Mouse (Mus musculus) heart, embryonic 14.5 days (tissue): ENCODE data around the gene 9130019O22Rik. TPM values are rescaled to one million over a fixed set of nuclear protein-coding genes. Genes with fewer than 3 reads are reported as not detected.

Experiments
- ATAC-seq: fragments of 200-750 bp; cut with Nextera tagmentation; 2 replicates; pipeline ENCODE4 v1.8.0; 2017; ENCODE audit warnings: low read depth, moderate TSS enrichment; ENCODE audit not compliant: insufficient number of reproducible peaks, insufficient read depth, low FRiP score
- H3K27ac ChIP-seq, 2 experiments: fragments of 200-500 bp in 1 of 2; fragments of 300-500 bp in 1 of 2; sonication (generic) in 1 of 2; replicated peaks in 1 of 2; 2 replicates each; pipeline ENCODE4 v1.5.1; 2012 to 2014; ENCODE audit warnings: low read depth in 2 of 2, low read length in 2 of 2, control low read depth in 1 of 2, mild to moderate bottlenecking in 1 of 2, mixed read lengths in 1 of 2; ENCODE audit not compliant: control insufficient read depth in 1 of 2, insufficient read depth in 1 of 2
- H3K27me3 ChIP-seq: fragments of 300-500 bp; sonication (generic); 2 replicates; pipeline ENCODE4 v1.6.1; 2014; ENCODE audit warnings: mild to moderate bottlenecking, low read length, control low read depth; ENCODE audit not compliant: control insufficient read depth, insufficient read depth
- H3K36me3 ChIP-seq: fragments of 300-500 bp; sonication (generic); 2 replicates; pipeline ENCODE4 v1.6.1; 2014; ENCODE audit warnings: mild to moderate bottlenecking, control low read depth, low read length, mixed read lengths; ENCODE audit not compliant: control insufficient read depth, insufficient read depth
- H3K4me1 ChIP-seq, 2 experiments: fragments of 200-500 bp in 1 of 2; fragments of 300-500 bp in 1 of 2; sonication (generic) in 1 of 2; 2 replicates each; pipeline ENCODE4 v1.6.1; 2012 to 2014; ENCODE audit warnings: low read length in 2 of 2, control low read depth in 1 of 2, mixed read lengths in 1 of 2; ENCODE audit not compliant: control insufficient read depth in 2 of 2, insufficient read depth in 2 of 2
- H3K4me2 ChIP-seq: fragments of 300-500 bp; sonication (generic); 2 replicates; pipeline ENCODE4 v1.6.1; 2014; ENCODE audit warnings: mild to moderate bottlenecking, low read length
- H3K4me3 ChIP-seq, 2 experiments: fragments of 200-500 bp in 1 of 2; fragments of 300-500 bp in 1 of 2; sonication (generic) in 1 of 2; 2 replicates each; pipeline ENCODE4 v1.5.1; 2012 to 2014; ENCODE audit warnings: low read length in 2 of 2, mild to moderate bottlenecking in 2 of 2, control low read depth in 1 of 2, low read depth in 1 of 2, moderate library complexity in 1 of 2; ENCODE audit not compliant: control insufficient read depth in 1 of 2, insufficient read depth in 1 of 2
- H3K9ac ChIP-seq: fragments of 300-500 bp; sonication (generic); 2 replicates; pipeline ENCODE4 v1.6.1; 2014; ENCODE audit warnings: mild to moderate bottlenecking, low read length
- H3K9me3 ChIP-seq: fragments of 300-500 bp; sonication (generic); 2 replicates; pipeline ENCODE4 v1.6.1; 2016; ENCODE audit warnings: low read length, control low read depth; ENCODE audit not compliant: control insufficient read depth
- WGBS: fragments of 180-500 bp; shearing (Covaris S2); extraction: QIAGEN DNeasy Blood & Tissue Kit; methylation state at CpG from one replicate; pipeline ENCODE4 v1.1.7; 2014; 5-methylcytosine and 5-hydroxymethylcytosine counted together
- polyA plus RNA-seq: library from polyadenylated mRNA; unstranded; fragments of >200 nt; fragmentation: Nextera tagmentation; extraction: Ambion mirVana; gene quantifications from 2 replicates; pipeline ENCODE4 v1.2.1, GENCODE M21; 2014

The 9130019O22Rik gene
- polyA plus RNA-seq, 1 experiment from 2014 or later: 4.5 TPM

DNA sequence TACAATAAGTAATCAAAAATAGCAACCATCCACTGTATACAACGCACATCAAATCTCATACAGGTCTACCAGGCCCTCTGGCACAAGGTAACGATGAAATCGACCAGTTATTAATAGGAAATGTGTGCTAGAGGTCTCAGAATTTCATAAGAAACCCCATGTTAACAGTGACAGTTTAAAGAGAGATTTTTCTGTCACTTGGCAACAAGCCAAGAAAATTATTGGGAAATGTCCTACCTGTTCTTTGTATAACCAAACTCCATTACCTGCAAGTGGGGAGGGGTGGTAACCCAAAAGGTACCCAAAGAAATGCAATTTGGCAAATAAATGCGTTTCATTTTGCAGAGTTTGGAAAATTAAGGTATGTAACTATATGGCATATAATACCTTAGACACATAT, 28.5 kb downstream of the 9130019O22Rik start:
- WGBS: 54% methylated on average over 4 of the region's 4 CpGs
- Histone ChIP-seq H3K36me3 (no peaks in the 10 kb centered on the region), H3K4me3 (no peak overlapping the region), H3K4me2 (no peak overlapping the region), H3K9me3 (no peaks in the 10 kb centered on the region), H3K27me3 (peaks cover 32% of the 10 kb centered on the region), H3K4me1 (no peaks in the 10 kb centered on the region), H3K27ac (no peak overlapping the region), H3K9ac (no peak overlapping the region)
- ATAC-seq: no peak

DNA sequence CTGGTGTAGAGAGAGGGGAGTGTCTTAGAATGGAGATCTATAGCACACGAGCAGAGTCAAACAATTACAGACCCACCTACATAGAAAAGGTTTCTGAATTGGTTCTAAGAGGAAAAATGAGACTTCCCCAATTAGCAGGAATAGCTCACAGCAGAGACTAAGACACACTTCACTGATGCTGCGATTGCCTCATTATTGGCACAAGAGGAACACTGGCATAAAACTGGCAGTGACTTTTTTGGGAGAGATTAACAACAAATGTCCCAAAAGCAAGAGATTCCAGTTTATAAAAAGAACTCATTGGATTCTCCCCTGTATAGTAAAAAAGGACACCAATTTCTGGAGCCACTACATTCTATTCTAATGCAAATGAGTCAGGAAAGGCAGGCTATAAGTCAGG, 29.1 kb downstream of the 9130019O22Rik start:
- Histone ChIP-seq H3K4me2 (no peak overlapping the region), H3K36me3 (no peaks in the 10 kb centered on the region), H3K9me3 (no peaks in the 10 kb centered on the region), H3K9ac (no peak overlapping the region), H3K27me3 (peaks cover 32% of the 10 kb centered on the region), H3K4me1 (no peaks in the 10 kb centered on the region), H3K4me3 (no peak overlapping the region), H3K27ac (no peak overlapping the region)
- WGBS: 65% methylated on average over 2 of the region's 2 CpGs
- no peak for ATAC-seq

DNA sequence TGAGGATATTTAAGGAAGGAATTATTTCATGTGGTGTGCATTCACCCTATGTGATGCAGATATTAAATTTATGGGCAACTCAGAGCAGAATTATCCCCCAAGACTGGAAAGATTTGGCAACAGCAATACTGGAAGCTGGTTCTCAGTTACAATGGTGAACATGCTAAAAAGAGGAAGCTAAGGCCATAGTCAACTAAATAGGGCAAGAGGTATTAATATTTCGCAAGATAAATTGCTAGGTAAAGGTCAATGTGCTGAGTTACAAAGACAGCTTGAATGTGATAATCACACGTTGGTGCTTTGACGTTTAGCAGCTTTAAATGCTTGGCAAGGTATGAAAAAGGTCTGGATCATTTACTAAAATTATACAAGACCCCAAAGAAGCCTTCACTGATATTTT, 31.2 kb downstream of the 9130019O22Rik start:
- 44% methylated on average over 3 of the region's 3 CpGs for WGBS
- H3K4me1 ChIP-seq: no peaks in the 10 kb centered on the region
- no peaks in the 10 kb centered on the region for H3K9me3 ChIP-seq
- ATAC-seq: no peak
- H3K4me3 ChIP-seq: no peak overlapping the region
- no peak overlapping the region for H3K4me2 ChIP-seq
- H3K36me3 ChIP-seq: no peaks in the 10 kb centered on the region
- no peak overlapping the region for H3K9ac ChIP-seq
- H3K27ac ChIP-seq: no peak overlapping the region
- H3K27me3 ChIP-seq: peaks cover 32% of the 10 kb centered on the region

DNA sequence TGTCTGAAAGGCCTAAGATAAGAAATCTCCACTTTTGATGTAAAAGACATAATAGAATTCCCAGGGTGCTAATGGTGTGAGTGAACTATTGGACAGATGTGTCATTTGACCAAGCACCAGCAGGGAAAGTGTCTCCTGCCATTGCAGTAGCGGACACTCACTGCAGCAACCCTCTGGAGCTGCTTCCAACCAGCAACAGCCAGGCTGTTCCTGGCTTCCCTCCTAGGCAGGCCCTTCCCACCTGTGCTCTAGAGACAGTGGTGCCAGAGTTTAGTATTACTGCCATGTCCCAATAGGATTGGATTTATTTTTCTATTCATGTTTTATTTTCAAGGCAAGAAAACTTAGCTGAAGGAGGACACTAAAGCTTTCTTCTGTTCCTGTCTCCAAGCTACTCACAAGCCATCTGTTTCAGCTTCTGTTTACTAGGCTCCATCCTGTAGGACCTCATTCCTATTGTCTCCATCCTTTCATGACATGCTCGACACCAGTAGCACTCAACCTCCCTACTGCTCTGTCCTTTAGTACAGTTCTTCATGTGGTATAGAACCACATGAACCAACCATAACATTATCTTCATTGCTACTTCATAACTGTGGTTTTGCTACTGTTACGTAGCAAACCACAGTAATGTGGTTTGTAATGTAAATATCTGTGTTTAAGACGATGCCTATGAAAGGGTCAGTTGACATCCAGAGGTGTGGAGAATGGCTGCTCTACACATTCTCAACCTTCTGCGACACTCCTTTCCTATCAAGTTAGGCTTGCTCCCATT, 35.5 kb downstream of the 9130019O22Rik start:
- no peak overlapping the region for H3K4me3 ChIP-seq
- H3K9me3 ChIP-seq: no peaks in the 10 kb centered on the region
- no peaks in the 10 kb centered on the region for H3K36me3 ChIP-seq
- no peak overlapping the region for H3K27ac ChIP-seq
- 79% methylated on average over 5 of the region's 5 CpGs for WGBS
- peaks cover 2 to 6% of the 10 kb centered on the region in 2 experiments for H3K4me1 ChIP-seq
- no peak overlapping the region for H3K9ac ChIP-seq
- H3K4me2 ChIP-seq: no peak overlapping the region
- 0 out of 2 replicates have a peak, but pooled peaks cover 7% of the 10 kb centered on the region for H3K27me3 ChIP-seq
- no peak for ATAC-seq

DNA sequence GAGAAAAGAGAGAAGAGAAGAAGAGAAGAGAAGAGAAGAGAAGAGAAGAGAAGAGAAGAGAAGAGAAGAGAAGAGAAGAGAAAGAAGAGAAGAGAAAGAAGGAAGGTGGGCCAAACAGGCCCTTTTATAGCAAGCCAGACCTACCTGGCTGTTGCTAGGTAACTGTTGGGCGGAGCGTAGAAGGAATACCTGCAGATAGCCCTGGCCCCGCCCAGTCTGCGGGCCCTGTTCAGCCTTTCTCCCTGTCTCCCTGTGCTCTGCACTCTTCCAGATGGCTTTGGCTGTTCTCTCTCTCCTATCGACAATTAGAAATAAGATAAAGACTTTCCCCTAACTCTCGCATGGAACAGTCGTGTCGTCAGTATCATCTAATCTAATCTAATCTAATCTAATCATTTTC, 40.3 kb downstream of the 9130019O22Rik start:
- Histone ChIP-seq H3K9ac (peak overlapping the region; percentile 95), H3K36me3 (peaks cover 21% of the 10 kb centered on the region), H3K9me3 (no peaks in the 10 kb centered on the region), H3K4me3 (peak overlapping the region; percentile 48 to 90), H3K27ac (peak overlapping the region; percentile 78 to 99; a peak in 3 of 4 replicates), H3K27me3 (no peaks in the 10 kb centered on the region), H3K4me2 (peak overlapping the region; percentile 80), H3K4me1 (peaks cover 14 to 26% of the 10 kb centered on the region in 2 experiments)
- ATAC-seq: no peak
- 8% methylated on average over 8 of the region's 8 CpGs for WGBS

DNA sequence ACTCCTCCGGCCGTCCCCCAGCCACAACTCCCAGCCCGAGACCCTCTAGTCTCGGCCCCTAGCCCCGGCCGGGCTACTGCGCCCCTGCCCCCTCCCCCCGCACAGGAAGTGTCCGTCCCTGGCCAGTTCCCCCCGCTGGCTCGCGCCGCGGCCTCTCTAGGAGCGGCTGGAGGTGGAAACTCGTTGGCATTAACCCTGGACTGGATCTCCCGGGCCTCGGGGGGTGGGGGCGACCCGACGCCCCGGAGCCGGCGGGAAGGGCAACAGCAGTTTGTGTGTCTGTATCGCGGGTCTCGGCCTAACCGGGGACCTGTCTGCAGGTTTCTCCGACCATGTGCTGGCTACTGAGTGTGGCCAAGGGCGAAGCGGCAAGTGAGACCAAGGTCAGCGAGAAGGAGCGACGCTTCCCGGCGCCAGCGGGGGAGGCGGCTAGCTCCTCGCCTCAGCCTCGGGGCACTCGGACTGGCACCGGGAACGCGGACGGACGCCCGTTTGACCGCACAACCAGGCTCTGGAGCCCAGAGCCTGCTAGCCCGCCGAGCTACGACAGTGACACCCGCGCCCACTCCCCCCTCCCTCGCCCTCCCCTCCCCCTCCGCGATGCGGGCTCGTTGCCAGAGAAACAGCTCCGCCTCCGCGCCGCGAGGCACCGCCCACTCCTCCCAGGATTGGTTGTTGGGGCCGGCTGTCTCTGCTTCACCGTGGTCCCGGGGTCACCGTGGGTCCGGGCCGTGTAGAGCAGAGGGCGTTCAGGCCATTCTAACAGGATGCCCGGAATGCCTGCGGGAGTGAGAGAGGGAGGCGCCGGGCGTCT, 41.2 kb downstream of the 9130019O22Rik start, which contains the start of gene Zfp768:
Gene Zfp768 (minus strand): TSS at position 78 of the 814 bp plus-strand sequence.
- Histone ChIP-seq H3K4me1 (peaks cover 14 to 26% of the 10 kb centered on the region in 2 experiments), H3K27me3 (no peaks in the 10 kb centered on the region), H3K4me3 (peak within 1 kb of the TSS; percentile 90 to 92), H3K27ac (peak within 1 kb of the TSS; percentile 88 to 99), H3K9ac (peak within 1 kb of the TSS; percentile 95), H3K4me2 (peak within 1 kb of the TSS; percentile 80), H3K9me3 (no peaks in the 10 kb centered on the region), H3K36me3 (peaks cover 29% of the 10 kb centered on the region)
- peak; percentile 91 for ATAC-seq
- under 1% methylated on average over 66 of the region's 76 CpGs for WGBS

DNA sequence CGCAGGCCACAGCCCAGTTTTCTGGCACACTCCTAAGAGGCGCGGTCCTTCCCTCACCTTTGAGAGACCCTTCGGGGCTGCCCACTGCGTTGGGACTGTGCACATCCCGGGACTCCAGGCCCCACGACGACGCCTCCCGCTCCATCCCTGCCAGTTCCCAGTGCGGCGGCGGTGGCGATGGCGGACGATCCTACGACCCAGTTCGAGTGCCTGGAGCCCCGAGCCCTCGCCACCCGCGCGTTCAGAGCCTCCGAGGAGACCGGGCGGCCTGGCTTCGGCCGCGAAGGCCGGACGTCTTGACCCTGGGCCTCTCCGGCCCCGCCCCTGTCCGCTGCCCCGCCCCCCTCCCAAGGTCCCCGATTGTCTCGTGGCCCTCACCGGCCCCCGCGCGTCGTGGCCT, 41.9 kb downstream of the 9130019O22Rik start:
- H3K36me3 ChIP-seq: peaks cover 29% of the 10 kb centered on the region
- no peaks in the 10 kb centered on the region for H3K9me3 ChIP-seq
- H3K4me1 ChIP-seq: peaks cover 14 to 26% of the 10 kb centered on the region in 2 experiments
- WGBS: 0% methylated on average over 41 of the region's 42 CpGs
- H3K27me3 ChIP-seq: no peaks in the 10 kb centered on the region
- H3K9ac ChIP-seq: peak overlapping the region; percentile 95
- peak; percentile 13; the same call in 1 of the 2 replicates for ATAC-seq
- H3K27ac ChIP-seq: peak overlapping the region; percentile 74 to 99
- peak overlapping the region; percentile 90 to 92 for H3K4me3 ChIP-seq
- H3K4me2 ChIP-seq: peak overlapping the region; percentile 80
